Mouse (Mus musculus): ENCODE results near the gene Wfdc13. TPM values are rescaled to one million over a fixed set of nuclear protein-coding genes. Genes with fewer than 3 reads are reported as not detected.
A peak's percentile ranks its signal among the peaks of the same experiment; 100 is the strongest.

Gene Wfdc13
- polyA plus RNA-seq, 1 experiment from 2014 or later: not detected

GRCm38 (mm10) chr2:164723276-164723675, 38.4 kb downstream of the Wfdc13 start:
- DNase-seq: no peak
- no peak overlapping the region for H3K9ac ChIP-seq
- no peaks in the 10 kb centered on the region for H3K4me1 ChIP-seq (ENCODE audit: insufficient read depth)
- no peak overlapping the region for H3K4me2 ChIP-seq
- H3K9me3 ChIP-seq (ENCODE audit: low read depth, low read length): no peaks in the 10 kb centered on the region
- 55% methylated on average over 4 of the region's 4 CpGs for WGBS
- H3K4me3 ChIP-seq (ENCODE audit: low read depth, low read length): no peak overlapping the region
- H3K27me3 ChIP-seq (ENCODE audit: insufficient read depth, low read length): no peaks in the 10 kb centered on the region
- no peak for TF ChIP-seq CTCF (IDR thresholded peaks at IDR 0.05; ENCODE audit: low read depth)
- H3K36me3 ChIP-seq (ENCODE audit: insufficient read depth): no peaks in the 10 kb centered on the region
- H3K27ac ChIP-seq (ENCODE audit: low read depth): no peak overlapping the region
- no peak for ATAC-seq (ENCODE audit: insufficient read depth)

GRCm38 (mm10) chr2:164725895-164726619, 41.1 kb downstream of the Wfdc13 start:
- no peaks in the 10 kb centered on the region for H3K9me3 ChIP-seq (ENCODE audit: low read depth, low read length)
- H3K27me3 ChIP-seq (ENCODE audit: insufficient read depth, low read length): no peaks in the 10 kb centered on the region
- no peak overlapping the region for H3K4me3 ChIP-seq (ENCODE audit: low read depth, low read length)
- no peak overlapping the region for H3K27ac ChIP-seq (ENCODE audit: low read depth)
- TF ChIP-seq CTCF (IDR thresholded peaks at IDR 0.05; ENCODE audit: low read depth): peak; percentile 87
- H3K9ac ChIP-seq: no peak overlapping the region
- H3K4me2 ChIP-seq: no peak overlapping the region
- 20% methylated on average over 6 of the region's 6 CpGs for WGBS
- H3K36me3 ChIP-seq (ENCODE audit: insufficient read depth): no peaks in the 10 kb centered on the region
- DNase-seq: peak; percentile 90
- peak; percentile 62; the same call in 1 of the 2 replicates for ATAC-seq (ENCODE audit: insufficient read depth)
- no peaks in the 10 kb centered on the region for H3K4me1 ChIP-seq (ENCODE audit: insufficient read depth)

- H3K9me3 ChIP-seq (ENCODE audit: low read depth, low read length): no peaks in the 10 kb centered on the region
- peaks cover 12% of the 10 kb centered on the region; the same call in 1 of the 2 replicates for H3K4me1 ChIP-seq (ENCODE audit: insufficient read depth)
- H3K9ac ChIP-seq: no peak overlapping the region
- no peak for DNase-seq
- H3K27me3 ChIP-seq (ENCODE audit: insufficient read depth, low read length): no peaks in the 10 kb centered on the region
- WGBS: 63% methylated on average over 5 of the region's 5 CpGs
- TF ChIP-seq CTCF (IDR thresholded peaks at IDR 0.05; ENCODE audit: low read depth): no peak
- no peak overlapping the region for H3K4me2 ChIP-seq
- ATAC-seq (ENCODE audit: insufficient read depth): no peak
- no peaks in the 10 kb centered on the region for H3K36me3 ChIP-seq (ENCODE audit: insufficient read depth)
- H3K4me3 ChIP-seq (ENCODE audit: low read depth, low read length): no peak overlapping the region
- no peak overlapping the region for H3K27ac ChIP-seq (ENCODE audit: low read depth)
These were observed 46.8 kb downstream of the Wfdc13 start for GRCm38 (mm10) chr2:164731719-164732118.

DNA sequence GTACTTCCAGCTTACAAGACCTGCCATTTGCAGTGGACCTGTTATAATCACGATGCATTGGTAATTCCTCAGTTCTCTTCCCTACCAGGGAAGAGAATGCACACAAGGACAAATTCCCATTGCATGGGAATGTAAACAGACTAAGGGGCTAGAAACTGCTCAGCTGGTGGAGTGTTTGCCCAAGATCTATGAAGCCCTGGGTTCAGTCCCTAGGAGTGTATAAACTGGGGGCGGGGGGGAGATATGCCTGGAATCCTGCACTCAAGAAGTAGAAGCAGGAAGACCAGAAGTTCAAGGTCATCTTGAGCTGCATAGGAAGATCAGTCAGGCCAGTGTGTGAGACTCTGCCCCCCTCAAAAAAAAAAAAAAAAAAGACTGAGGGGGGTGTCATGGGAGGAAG, 48.4 kb downstream of the Wfdc13 start:
- H3K27ac ChIP-seq (ENCODE audit: low read depth): peak overlapping the region; percentile 80; the same call in 1 of the 2 replicates

GRCm38 (mm10) chr2:164734839-164735238, 49.9 kb downstream of the Wfdc13 start:
- no peak overlapping the region for H3K27ac ChIP-seq (ENCODE audit: low read depth)
- 54% methylated on average over 5 of the region's 5 CpGs for WGBS

More for the DNA sequence above, 48.4 kb downstream of the Wfdc13 start:
- Histone ChIP-seq H3K4me3 (ENCODE audit: low read depth, low read length) (no peak overlapping the region), H3K36me3 (ENCODE audit: insufficient read depth) (no peaks in the 10 kb centered on the region), H3K4me1 (ENCODE audit: insufficient read depth) (peaks cover 12% of the 10 kb centered on the region; the same call in 1 of the 2 replicates), H3K9me3 (ENCODE audit: low read depth, low read length) (no peaks in the 10 kb centered on the region), H3K9ac (no peak overlapping the region), H3K27me3 (ENCODE audit: insufficient read depth, low read length) (no peaks in the 10 kb centered on the region), H3K4me2 (no peak overlapping the region)
- peak; percentile 44 for DNase-seq
- WGBS: 54% methylated on average over 2 of the region's 2 CpGs
- ATAC-seq (ENCODE audit: insufficient read depth): peak; percentile 65
- TF ChIP-seq CTCF (IDR thresholded peaks at IDR 0.05; ENCODE audit: low read depth): no peak

DNA sequence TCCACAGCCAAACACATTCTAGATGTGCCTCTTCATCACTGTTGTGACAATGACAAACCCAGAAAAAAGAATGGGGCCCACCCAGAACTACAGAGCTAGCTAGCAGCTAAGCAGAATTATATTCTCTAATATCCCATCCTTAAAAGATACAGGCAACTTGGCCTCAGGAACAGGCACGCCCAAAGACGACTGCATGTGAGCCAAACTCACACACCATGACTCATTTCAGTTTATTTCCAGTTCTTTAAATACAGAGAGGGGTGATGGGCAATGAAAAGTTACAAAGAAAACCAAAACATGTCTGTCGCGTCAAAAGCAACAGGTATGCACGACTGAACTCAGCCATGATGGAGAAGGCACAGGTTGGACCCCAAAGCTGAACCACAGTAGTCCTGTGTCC, 50.5 kb downstream of the Wfdc13 start:
- Histone ChIP-seq H3K36me3 (ENCODE audit: insufficient read depth) (no peaks in the 10 kb centered on the region), H3K4me2 (no peak overlapping the region), H3K27ac (ENCODE audit: low read depth) (no peak overlapping the region), H3K4me1 (ENCODE audit: insufficient read depth) (peaks cover 12% of the 10 kb centered on the region; the same call in 1 of the 2 replicates), H3K9ac (no peak overlapping the region), H3K27me3 (ENCODE audit: insufficient read depth, low read length) (no peaks in the 10 kb centered on the region), H3K9me3 (ENCODE audit: low read depth, low read length) (no peaks in the 10 kb centered on the region), H3K4me3 (ENCODE audit: low read depth, low read length) (no peak overlapping the region)
- 81% methylated on average over 5 of the region's 5 CpGs for WGBS
- ATAC-seq (ENCODE audit: insufficient read depth) (no peak), DNase-seq (no peak)
- TF ChIP-seq CTCF (IDR thresholded peaks at IDR 0.05; ENCODE audit: low read depth): no peak

More at GRCm38 (mm10) chr2:164734839-164735238, 49.9 kb downstream of the Wfdc13 start:
- no peak overlapping the region for H3K4me2 ChIP-seq
- peaks cover 12% of the 10 kb centered on the region; the same call in 1 of the 2 replicates for H3K4me1 ChIP-seq (ENCODE audit: insufficient read depth)
- no peak overlapping the region for H3K9ac ChIP-seq
- DNase-seq (peak; percentile 54), ATAC-seq (ENCODE audit: insufficient read depth) (peak; percentile 60)
- no peaks in the 10 kb centered on the region for H3K36me3 ChIP-seq (ENCODE audit: insufficient read depth)
- TF ChIP-seq CTCF (IDR thresholded peaks at IDR 0.05; ENCODE audit: low read depth): no peak
- H3K9me3 ChIP-seq (ENCODE audit: low read depth, low read length): no peaks in the 10 kb centered on the region
- H3K4me3 ChIP-seq (ENCODE audit: low read depth, low read length): no peak overlapping the region
- no peaks in the 10 kb centered on the region for H3K27me3 ChIP-seq (ENCODE audit: insufficient read depth, low read length)

Other genes with a start within 250 kb of the Wfdc13 start
- gene Sdc4, start 241.2 kb upstream of the Wfdc13 start, polyA plus RNA-seq (2014; fragmentation: Nextera tagmentation; extraction: Ambion mirVana): 101 and 103 TPM in 2 replicates
- gene Sys1, start 228.1 kb upstream of the Wfdc13 start, polyA plus RNA-seq (2014; fragmentation: Nextera tagmentation; extraction: Ambion mirVana): 65.6 and 68.7 TPM in 2 replicates
- gene Gm20458, start 224.1 kb upstream of the Wfdc13 start, polyA plus RNA-seq (2014; fragmentation: Nextera tagmentation; extraction: Ambion mirVana): 14.4 and 14.9 TPM in 2 replicates
- not detected in 2 replicates for gene Trp53tg5, start 211.4 kb upstream of the Wfdc13 start, polyA plus RNA-seq (2014; fragmentation: Nextera tagmentation; extraction: Ambion mirVana)
- gene Dbndd2, start 199.0 kb upstream of the Wfdc13 start, polyA plus RNA-seq (2014; fragmentation: Nextera tagmentation; extraction: Ambion mirVana): 4.4 and 5.3 TPM in 2 replicates
- gene Pigt, start 187.6 kb upstream of the Wfdc13 start, polyA plus RNA-seq (2014; fragmentation: Nextera tagmentation; extraction: Ambion mirVana): 70.1 and 71.0 TPM in 2 replicates
- 280 and 282 TPM in 2 replicates for gene Wfdc2, start 122.7 kb upstream of the Wfdc13 start, polyA plus RNA-seq (2014; fragmentation: Nextera tagmentation; extraction: Ambion mirVana)
- gene Spint3, start 111.6 kb upstream of the Wfdc13 start, polyA plus RNA-seq (2014; fragmentation: Nextera tagmentation; extraction: Ambion mirVana): not detected in 2 replicates
- gene Wfdc6a, start 99.7 kb upstream of the Wfdc13 start, polyA plus RNA-seq (2014; fragmentation: Nextera tagmentation; extraction: Ambion mirVana): 0.65 and 0.95 TPM in 2 replicates
- not detected in 2 replicates for gene Eppin, start 91.5 kb upstream of the Wfdc13 start, polyA plus RNA-seq (2014; fragmentation: Nextera tagmentation; extraction: Ambion mirVana)
- gene Wfdc6b, start 71.6 kb upstream of the Wfdc13 start, polyA plus RNA-seq (2014; fragmentation: Nextera tagmentation; extraction: Ambion mirVana): not detected in 2 replicates
- not detected in 2 replicates for gene Wfdc8, start 71.5 kb upstream of the Wfdc13 start, polyA plus RNA-seq (2014; fragmentation: Nextera tagmentation; extraction: Ambion mirVana)
- not detected in 2 replicates for gene Wfdc16, start 46.3 kb upstream of the Wfdc13 start, polyA plus RNA-seq (2014; fragmentation: Nextera tagmentation; extraction: Ambion mirVana)
- gene Wfdc10, start 29.1 kb upstream of the Wfdc13 start, polyA plus RNA-seq (2014; fragmentation: Nextera tagmentation; extraction: Ambion mirVana): not detected in 2 replicates
- gene Wfdc9, start 28.5 kb upstream of the Wfdc13 start, polyA plus RNA-seq (2014; fragmentation: Nextera tagmentation; extraction: Ambion mirVana): not detected in 2 replicates
- gene Wfdc11, start 11.0 kb upstream of the Wfdc13 start, polyA plus RNA-seq (2014; fragmentation: Nextera tagmentation; extraction: Ambion mirVana): not detected in 2 replicates
- not detected in 2 replicates for gene Spint4, start 13.4 kb downstream of the Wfdc13 start, polyA plus RNA-seq (2014; fragmentation: Nextera tagmentation; extraction: Ambion mirVana)
- not detected in 2 replicates for gene Spint5, start 30.2 kb downstream of the Wfdc13 start, polyA plus RNA-seq (2014; fragmentation: Nextera tagmentation; extraction: Ambion mirVana)
- 1.3 and 1.4 TPM in 2 replicates for gene Wfdc3, start 60.8 kb downstream of the Wfdc13 start, polyA plus RNA-seq (2014; fragmentation: Nextera tagmentation; extraction: Ambion mirVana)
- 74.7 and 77.6 TPM in 2 replicates for gene Dnttip1, start 60.9 kb downstream of the Wfdc13 start, polyA plus RNA-seq (2014; fragmentation: Nextera tagmentation; extraction: Ambion mirVana)
- 586 and 619 TPM in 2 replicates for gene Ube2c, start 84.8 kb downstream of the Wfdc13 start, polyA plus RNA-seq (2014; fragmentation: Nextera tagmentation; extraction: Ambion mirVana)
- not detected in 2 replicates for gene Tnnc2, start 94.9 kb downstream of the Wfdc13 start, polyA plus RNA-seq (2014; fragmentation: Nextera tagmentation; extraction: Ambion mirVana)
- 19.1 and 21.3 TPM in 2 replicates for gene Snx21, start 100.7 kb downstream of the Wfdc13 start, polyA plus RNA-seq (2014; fragmentation: Nextera tagmentation; extraction: Ambion mirVana)
- 16.2 and 17.8 TPM in 2 replicates for gene Acot8, start 119.8 kb downstream of the Wfdc13 start, polyA plus RNA-seq (2014; fragmentation: Nextera tagmentation; extraction: Ambion mirVana)
- gene Zswim3, start 120.0 kb downstream of the Wfdc13 start, polyA plus RNA-seq (2014; fragmentation: Nextera tagmentation; extraction: Ambion mirVana): 6.7 and 7.0 TPM in 2 replicates
- gene Zswim1, start 137.6 kb downstream of the Wfdc13 start, polyA plus RNA-seq (2014; fragmentation: Nextera tagmentation; extraction: Ambion mirVana): 20.8 and 21.1 TPM in 2 replicates
- not detected in 2 replicates for gene Spata25, start 143.4 kb downstream of the Wfdc13 start, polyA plus RNA-seq (2014; fragmentation: Nextera tagmentation; extraction: Ambion mirVana)
- gene Ctsa, start 147.8 kb downstream of the Wfdc13 start, polyA plus RNA-seq (2014; fragmentation: Nextera tagmentation; extraction: Ambion mirVana): 114 and 125 TPM in 2 replicates
- gene Neurl2, start 148.3 kb downstream of the Wfdc13 start, polyA plus RNA-seq (2014; fragmentation: Nextera tagmentation; extraction: Ambion mirVana): 6.3 and 6.6 TPM in 2 replicates
- gene Pltp, start 172.6 kb downstream of the Wfdc13 start, polyA plus RNA-seq (2014; fragmentation: Nextera tagmentation; extraction: Ambion mirVana): 122 and 126 TPM in 2 replicates
- 76.9 and 83.0 TPM in 2 replicates for gene Pcif1, start 194.2 kb downstream of the Wfdc13 start, polyA plus RNA-seq (2014; fragmentation: Nextera tagmentation; extraction: Ambion mirVana)
- gene Zfp335, start 226.7 kb downstream of the Wfdc13 start, polyA plus RNA-seq (2014; fragmentation: Nextera tagmentation; extraction: Ambion mirVana): 14.8 and 15.8 TPM in 2 replicates

Measured in lung, embryonic 14.5 days (tissue).